Mouse (Mus musculus) G1E (cell line): Measurements from ENCODE around the gene Bckdk.

ENCODE experiments used
- CTCF ChIP-seq: IDR thresholded peaks from 2 replicates; pipeline ENCODE4 v1.5.1; 2012; ENCODE audit warnings: low read depth, low read length, inconsistent platforms, mixed read lengths
- GATA2 ChIP-seq: IDR thresholded peaks from 2 replicates; pipeline ENCODE4 v1.6.1; 2012; ENCODE audit warnings: low read depth, low read length, inconsistent platforms, borderline replicate concordance
- POLR2AphosphoS5 ChIP-seq: IDR thresholded peaks from 2 replicates; pipeline ENCODE4 v1.6.1; 2012; ENCODE audit warnings: low read depth, low read length, inconsistent platforms; ENCODE audit not compliant: insufficient replicate concordance
- TAL1 ChIP-seq: conservative IDR thresholded peaks from 2 replicates; pipeline ENCODE4 v1.6.1; 2012; ENCODE audit warnings: low read depth, low read length, inconsistent platforms, mixed read lengths

- TF ChIP-seq CTCF, result peak; percentile 42; the same call in 1 of the 2 replicates
- TF ChIP-seq TAL1, result no peak
- TF ChIP-seq GATA2, result no peak
- no peak for TF ChIP-seq POLR2AphosphoS5
These were observed 14.3 kb downstream of the Bckdk start for GRCm38 (mm10) chr7:127918203-127918602.
